Mouse (Mus musculus) MEL (cell line): ENCODE measurements around the gene Ptprn2.

Source experiments
- CTCF ChIP-seq, 3 experiments: IDR thresholded peaks in 2 of 3; conservative IDR thresholded peaks in 1 of 3; 2 replicates each; pipeline ENCODE4 v1.5.1; 2011 to 2012; ENCODE audit warnings: low read length in 3 of 3, low read depth in 2 of 3, mild to moderate bottlenecking in 2 of 3, improper control_type of control experiment in 1 of 3, inconsistent platforms in 1 of 3, mixed read lengths in 1 of 3, moderate library complexity in 1 of 3; ENCODE audit not compliant: control insufficient read depth in 1 of 3, insufficient read depth in 1 of 3, poor library complexity in 1 of 3, severe bottlenecking in 1 of 3
- EP300 ChIP-seq, 2 experiments: IDR thresholded peaks; 2 replicates each; pipeline ENCODE4 v1.6.1; 2011; ENCODE audit warnings: improper control_type of control experiment in 2 of 2, low read length in 2 of 2, low read depth in 1 of 2, mild to moderate bottlenecking in 1 of 2
- SIN3A ChIP-seq: IDR thresholded peaks from 2 replicates; pipeline ENCODE4 v1.6.1; 2012; ENCODE audit warnings: low read length, improper control_type of control experiment, inconsistent platforms
- ZC3H11A ChIP-seq: IDR thresholded peaks from 2 replicates; pipeline ENCODE4 v1.6.1; 2012; ENCODE audit warnings: low read depth, mild to moderate bottlenecking, inconsistent platforms, low read length, improper control_type of control experiment

GRCm38 (mm10) chr12:116901773-116902172, 416.3 kb downstream of the Ptprn2 start:
- no peak for TF ChIP-seq EP300 (IDR thresholded peaks at IDR 0.05; ENCODE audit: low read depth in 1 of 2, low read length in 2 of 2)
- TF ChIP-seq CTCF (IDR thresholded peaks at IDR 0.05 in 2 of 3, conservative IDR thresholded peaks at IDR 0.05 in 1 of 3; ENCODE audit: control insufficient read depth in 1 of 3, insufficient read depth in 1 of 3, low read depth in 2 of 3, low read length in 3 of 3, poor library complexity in 1 of 3, severe bottlenecking in 1 of 3) = no peak
- TF ChIP-seq ZC3H11A = no peak
- no peak for TF ChIP-seq SIN3A
